Mouse (Mus musculus): ENCODE measurements around the gene Gucy2c.

DNA sequence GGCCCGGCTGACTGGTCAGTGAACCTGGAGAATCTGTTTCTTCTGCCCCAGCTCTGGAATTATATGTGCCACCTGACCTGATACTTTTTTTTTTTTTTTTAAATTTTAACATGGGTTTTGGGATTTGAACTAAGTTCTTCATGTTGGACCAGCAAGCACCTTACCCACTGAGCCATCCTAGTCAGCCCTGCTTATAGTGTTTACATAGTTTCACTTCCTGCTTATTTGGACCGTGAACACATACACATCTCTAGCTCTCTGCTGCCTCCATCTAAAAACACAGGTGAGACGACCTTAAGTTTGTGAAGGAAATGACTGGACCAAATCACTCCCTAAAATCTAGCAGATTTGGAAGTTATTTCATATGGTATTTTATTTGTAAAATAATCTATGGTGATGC, 58.4 kb downstream of the Gucy2c start:
- TF ChIP-seq CTCF (IDR thresholded peaks at IDR 0.05; ENCODE audit: extremely low read depth, insufficient read depth, insufficient read length, insufficient replicate concordance) (no peak), POLR2A (IDR thresholded peaks at IDR 0.05; ENCODE audit: low read depth, low read length) (no peak)
